Mouse (Mus musculus) MEL (cell line): Measurements from ENCODE around the gene Stx1a.

Experiments
- CTCF ChIP-seq, 3 experiments: IDR thresholded peaks in 2 of 3; conservative IDR thresholded peaks in 1 of 3; 2 replicates each; pipeline ENCODE4 v1.5.1; 2011 to 2012; ENCODE audit warnings: low read length in 3 of 3, low read depth in 2 of 3, mild to moderate bottlenecking in 2 of 3, improper control_type of control experiment in 1 of 3, inconsistent platforms in 1 of 3, mixed read lengths in 1 of 3, moderate library complexity in 1 of 3; ENCODE audit not compliant: control insufficient read depth in 1 of 3, insufficient read depth in 1 of 3, poor library complexity in 1 of 3, severe bottlenecking in 1 of 3
- EP300 ChIP-seq, 2 experiments: IDR thresholded peaks; 2 replicates each; pipeline ENCODE4 v1.6.1; 2011; ENCODE audit warnings: improper control_type of control experiment in 2 of 2, low read length in 2 of 2, low read depth in 1 of 2, mild to moderate bottlenecking in 1 of 2
- POLR2A ChIP-seq, 2 experiments: IDR thresholded peaks; 2 replicates each; pipeline ENCODE4 v1.6.1; 2011 to 2012; ENCODE audit warnings: low read length in 2 of 2, mild to moderate bottlenecking in 2 of 2, control low read depth in 1 of 2, improper control_type of control experiment in 1 of 2, low read depth in 1 of 2, moderate library complexity in 1 of 2; ENCODE audit not compliant: control insufficient read depth in 1 of 2, insufficient read depth in 1 of 2, poor library complexity in 1 of 2
- POLR2AphosphoS2 ChIP-seq: IDR thresholded peaks from 2 replicates; pipeline ENCODE4 v1.6.1; 2011; ENCODE audit warnings: low read length, improper control_type of control experiment
- TAL1 ChIP-seq: IDR thresholded peaks from 2 replicates; pipeline ENCODE4 v1.6.1; 2012; ENCODE audit warnings: mild to moderate bottlenecking, inconsistent platforms, low read length, moderate library complexity, mixed read lengths
- ZNF384 ChIP-seq: IDR thresholded peaks from 2 replicates; pipeline ENCODE4 v1.6.1; 2012; ENCODE audit warnings: low read depth, mild to moderate bottlenecking, inconsistent platforms, low read length, improper control_type of control experiment

DNA sequence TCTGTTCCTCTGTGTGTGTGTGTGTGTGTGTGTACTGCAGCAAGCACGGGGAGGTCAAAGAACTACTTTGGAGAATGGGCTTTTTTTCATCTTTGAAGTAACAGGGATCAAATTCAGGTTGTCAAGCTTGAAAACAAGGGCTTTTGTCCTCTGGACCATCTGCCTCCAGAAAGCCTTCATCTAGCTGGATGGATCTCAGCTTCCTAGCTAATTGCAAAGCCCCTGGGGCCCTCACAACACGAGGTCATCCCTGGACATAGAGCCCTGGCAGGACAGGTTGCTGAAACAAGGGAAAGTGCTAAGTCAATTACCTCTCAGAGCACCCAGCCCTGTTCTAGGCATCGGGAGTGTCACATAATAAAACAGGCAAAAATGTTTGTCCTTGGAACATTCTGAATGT is 39.5 kb upstream of the Stx1a start:
- TF ChIP-seq ZNF384, result no peak
- TF ChIP-seq POLR2A (IDR thresholded peaks at IDR 0.05; ENCODE audit: control insufficient read depth in 1 of 2, insufficient read depth in 1 of 2, low read depth in 1 of 2, low read length in 2 of 2, poor library complexity in 1 of 2), result no peak
- no peak for TF ChIP-seq CTCF (IDR thresholded peaks at IDR 0.05 in 2 of 3, conservative IDR thresholded peaks at IDR 0.05 in 1 of 3; ENCODE audit: control insufficient read depth in 1 of 3, insufficient read depth in 1 of 3, low read depth in 2 of 3, low read length in 3 of 3, poor library complexity in 1 of 3, severe bottlenecking in 1 of 3)
- no peak for TF ChIP-seq POLR2AphosphoS2
- no peak for TF ChIP-seq EP300 (IDR thresholded peaks at IDR 0.05; ENCODE audit: low read depth in 1 of 2, low read length in 2 of 2)
- no peak for TF ChIP-seq TAL1
